Mouse (Mus musculus): ENCODE measurements at regions not wholly inside any gene's neighbourhood (a gene's known extent, or its start where the extent isn't known, plus 50 kb on each side); places are given as distances from the start of the nearest gene placed in this dataset.

- ATAC-seq (ENCODE audit: low FRiP score) (no peak), DNase-seq (ENCODE audit: low spot score) (no peak)
- H3K4me2 ChIP-seq (ENCODE audit: low read depth, low read length, poor library complexity, severe bottlenecking) = no peak overlapping the region
- H3K9ac ChIP-seq (replicated peaks; ENCODE audit: low read length, poor library complexity, severe bottlenecking) = no peak overlapping the region
- no peaks in the 10 kb centered on the region for H3K9me3 ChIP-seq (ENCODE audit: low read length)
- no peak for TF ChIP-seq CTCF (IDR thresholded peaks at IDR 0.05)
- 89% methylated on average over 4 of the region's 4 CpGs for WGBS
- H3K27me3 ChIP-seq (ENCODE audit: insufficient read depth, low read length) = no peaks in the 10 kb centered on the region
- no peak overlapping the region for H3K27ac ChIP-seq (ENCODE audit: low read depth, low read length)
- H3K4me3 ChIP-seq (ENCODE audit: low read depth, low read length) = no peak overlapping the region
- H3K36me3 ChIP-seq (ENCODE audit: insufficient read depth, low read length) = no peaks in the 10 kb centered on the region
- H3K4me1 ChIP-seq (ENCODE audit: insufficient read depth, low read length) = no peaks in the 10 kb centered on the region
These were observed 135.7 kb upstream of the Krr1 start for GRCm38 (mm10) chr10:111836802-111837201.

GRCm38 (mm10) chr10:111842321-111842775 is 130.1 kb upstream of the Krr1 start:
- TF ChIP-seq CTCF (IDR thresholded peaks at IDR 0.05) = no peak
- 37% methylated on average over 11 of the region's 11 CpGs for WGBS
- Histone ChIP-seq H3K27ac (ENCODE audit: low read depth, low read length) (no peak overlapping the region), H3K4me1 (ENCODE audit: insufficient read depth, low read length) (no peaks in the 10 kb centered on the region), H3K9me3 (ENCODE audit: low read length) (no peaks in the 10 kb centered on the region), H3K27me3 (ENCODE audit: insufficient read depth, low read length) (no peaks in the 10 kb centered on the region), H3K4me3 (ENCODE audit: low read depth, low read length) (no peak overlapping the region), H3K4me2 (ENCODE audit: low read depth, low read length, poor library complexity, severe bottlenecking) (no peak overlapping the region), H3K9ac (replicated peaks; ENCODE audit: low read length, poor library complexity, severe bottlenecking) (no peak overlapping the region), H3K36me3 (ENCODE audit: insufficient read depth, low read length) (no peaks in the 10 kb centered on the region)
- no peak for DNase-seq (ENCODE audit: low spot score)
- no peak for ATAC-seq (ENCODE audit: low FRiP score)

GRCm38 (mm10) chr10:111842896-111843295 is 129.6 kb upstream of the Krr1 start:
- Histone ChIP-seq H3K4me1 (ENCODE audit: insufficient read depth, low read length) (no peaks in the 10 kb centered on the region), H3K9me3 (ENCODE audit: low read length) (no peaks in the 10 kb centered on the region), H3K4me2 (ENCODE audit: low read depth, low read length, poor library complexity, severe bottlenecking) (no peak overlapping the region), H3K27ac (ENCODE audit: low read depth, low read length) (no peak overlapping the region), H3K4me3 (ENCODE audit: low read depth, low read length) (no peak overlapping the region), H3K9ac (replicated peaks; ENCODE audit: low read length, poor library complexity, severe bottlenecking) (no peak overlapping the region), H3K27me3 (ENCODE audit: insufficient read depth, low read length) (no peaks in the 10 kb centered on the region), H3K36me3 (ENCODE audit: insufficient read depth, low read length) (no peaks in the 10 kb centered on the region)
- DNase-seq (ENCODE audit: low spot score) (no peak), ATAC-seq (ENCODE audit: low FRiP score) (no peak)
- 72% methylated on average over 7 of the region's 7 CpGs for WGBS
- no peak for TF ChIP-seq CTCF (IDR thresholded peaks at IDR 0.05)

- Histone ChIP-seq H3K9ac (replicated peaks; ENCODE audit: low read length, poor library complexity, severe bottlenecking) (no peak overlapping the region), H3K36me3 (ENCODE audit: insufficient read depth, low read length) (no peaks in the 10 kb centered on the region), H3K4me1 (ENCODE audit: insufficient read depth, low read length) (no peaks in the 10 kb centered on the region), H3K27me3 (ENCODE audit: insufficient read depth, low read length) (no peaks in the 10 kb centered on the region), H3K4me2 (ENCODE audit: low read depth, low read length, poor library complexity, severe bottlenecking) (no peak overlapping the region), H3K4me3 (ENCODE audit: low read depth, low read length) (no peak overlapping the region), H3K27ac (ENCODE audit: low read depth, low read length) (no peak overlapping the region), H3K9me3 (ENCODE audit: low read length) (no peaks in the 10 kb centered on the region)
- ATAC-seq (ENCODE audit: low FRiP score) (no peak), DNase-seq (ENCODE audit: low spot score) (no peak)
- TF ChIP-seq CTCF (IDR thresholded peaks at IDR 0.05) = no peak
- whole genome bisulfite sequencing = 64% methylated on average over 9 of the region's 9 CpGs
These were observed 129.2 kb upstream of the Krr1 start for GRCm38 (mm10) chr10:111843301-111843700.

GRCm38 (mm10) chr10:111844144-111844543 is 128.3 kb upstream of the Krr1 start:
- H3K27ac ChIP-seq (ENCODE audit: low read depth, low read length) = no peak overlapping the region
- no peak for TF ChIP-seq CTCF (IDR thresholded peaks at IDR 0.05)
- no peaks in the 10 kb centered on the region for H3K36me3 ChIP-seq (ENCODE audit: insufficient read depth, low read length)
- ATAC-seq (ENCODE audit: low FRiP score) (no peak), DNase-seq (ENCODE audit: low spot score) (no peak)
- no peaks in the 10 kb centered on the region for H3K9me3 ChIP-seq (ENCODE audit: low read length)
- no peaks in the 10 kb centered on the region for H3K27me3 ChIP-seq (ENCODE audit: insufficient read depth, low read length)
- no peaks in the 10 kb centered on the region for H3K4me1 ChIP-seq (ENCODE audit: insufficient read depth, low read length)
- 90% methylated on average over 10 of the region's 10 CpGs for WGBS
- H3K9ac ChIP-seq (replicated peaks; ENCODE audit: low read length, poor library complexity, severe bottlenecking) = no peak overlapping the region
- no peak overlapping the region for H3K4me3 ChIP-seq (ENCODE audit: low read depth, low read length)
- no peak overlapping the region for H3K4me2 ChIP-seq (ENCODE audit: low read depth, low read length, poor library complexity, severe bottlenecking)

DNA sequence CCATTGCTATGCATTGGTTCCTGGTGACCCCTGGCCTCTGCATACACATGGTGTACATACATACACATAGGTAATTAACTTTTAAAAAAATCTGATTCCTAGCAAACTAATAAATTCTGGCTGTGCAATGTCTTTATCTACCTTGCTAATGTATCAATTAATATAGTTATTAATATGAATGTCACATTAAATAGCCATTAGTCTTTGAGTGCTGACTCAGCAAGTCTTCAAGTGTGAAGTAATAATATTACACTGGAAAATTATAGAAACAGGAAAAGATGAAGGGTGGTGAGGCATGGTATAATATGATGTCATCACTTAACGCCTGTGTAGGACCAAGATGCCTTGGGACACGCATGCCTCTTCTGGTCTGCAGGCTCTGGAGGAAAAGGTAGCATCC is 126.5 kb upstream of the Krr1 start:
- 95% methylated on average over 2 of the region's 2 CpGs for WGBS
- no peak for TF ChIP-seq CTCF (IDR thresholded peaks at IDR 0.05)
- H3K9me3 ChIP-seq (ENCODE audit: low read length) = no peaks in the 10 kb centered on the region
- H3K4me3 ChIP-seq (ENCODE audit: low read depth, low read length) = no peak overlapping the region
- H3K4me2 ChIP-seq (ENCODE audit: low read depth, low read length, poor library complexity, severe bottlenecking) = no peak overlapping the region
- H3K9ac ChIP-seq (replicated peaks; ENCODE audit: low read length, poor library complexity, severe bottlenecking) = no peak overlapping the region
- no peak overlapping the region for H3K27ac ChIP-seq (ENCODE audit: low read depth, low read length)
- ATAC-seq (ENCODE audit: low FRiP score) (no peak), DNase-seq (ENCODE audit: low spot score) (no peak)
- H3K36me3 ChIP-seq (ENCODE audit: insufficient read depth, low read length) = no peaks in the 10 kb centered on the region
- no peaks in the 10 kb centered on the region for H3K4me1 ChIP-seq (ENCODE audit: insufficient read depth, low read length)
- H3K27me3 ChIP-seq (ENCODE audit: insufficient read depth, low read length) = no peaks in the 10 kb centered on the region
